Mouse (Mus musculus): Measurements from ENCODE around the gene Uts2b.
"Not testable (repeated sequence)": the region's sequence is repeated elsewhere in the genome, so short reads cannot be mapped to it uniquely, and the experiment has no call there.

Gene Uts2b

GRCm38 (mm10) chr16:27375318-27375717, 5.3 kb upstream of the Uts2b start:
- no peak for DNase-seq (ENCODE audit: low spot score)

GRCm38 (mm10) chr16:27374139-27374538, 4.1 kb upstream of the Uts2b start:
- no peak for DNase-seq (ENCODE audit: low spot score)

- DNase-seq (ENCODE audit: low spot score) = no peak
Measured at GRCm38 (mm10) chr16:27370700-27371099, 661 bp upstream of the Uts2b start.

GRCm38 (mm10) chr16:27360059-27360458, 10.0 kb downstream of the Uts2b start:
- no peak for DNase-seq (ENCODE audit: low spot score)

GRCm38 (mm10) chr16:27354464-27354863, 15.6 kb downstream of the Uts2b start:
- DNase-seq (ENCODE audit: low spot score) = no peak

GRCm38 (mm10) chr16:27349878-27350532, 20.0 kb downstream of the Uts2b start:
- no peak for DNase-seq (ENCODE audit: low spot score)

- no peak for DNase-seq (ENCODE audit: low spot score)
Measured at GRCm38 (mm10) chr16:27349235-27349634, 20.8 kb downstream of the Uts2b start.

- no peak for DNase-seq (ENCODE audit: low spot score)
Measured at GRCm38 (mm10) chr16:27348359-27348758, 21.7 kb downstream of the Uts2b start.

- DNase-seq (ENCODE audit: low spot score) = no peak
Measured at GRCm38 (mm10) chr16:27347521-27347920, 22.5 kb downstream of the Uts2b start.

- DNase-seq (ENCODE audit: low spot score) = no peak
Measured at GRCm38 (mm10) chr16:27326463-27326862, 43.6 kb downstream of the Uts2b start.

- no peak for DNase-seq (ENCODE audit: low spot score)
Measured at GRCm38 (mm10) chr16:27322047-27322446, 48.0 kb downstream of the Uts2b start.

GRCm38 (mm10) chr16:27319099-27319498, 50.9 kb downstream of the Uts2b start:
- DNase-seq (ENCODE audit: low spot score) = no peak

GRCm38 (mm10) chr16:27307189-27307588, 62.9 kb downstream of the Uts2b start, which contains the start of gene Ostn:
Gene Ostn, plus strand, starts transcription at chr16:27307489.
- not testable (repeated sequence) for DNase-seq (ENCODE audit: low spot score)

Data from embryo, embryonic 10.5 days (tissue).